Mouse (Mus musculus) limb, embryonic 12.5 days (tissue): ENCODE results near the gene Atg10. TPM values are rescaled to one million over a fixed set of nuclear protein-coding genes. Genes with fewer than 3 reads are reported as not detected.
A peak's percentile ranks its signal among the peaks of the same experiment; 100 is the strongest.

Source experiments
- ATAC-seq: fragments of 200-750 bp; cut with Nextera tagmentation; 2 replicates; pipeline ENCODE4 v1.8.0; 2017; ENCODE audit warnings: low read depth, moderate TSS enrichment; ENCODE audit not compliant: insufficient number of reproducible peaks, insufficient read depth, low FRiP score, low TSS enrichment
- H3K27ac ChIP-seq: fragments of 300-500 bp; sonication (generic); 2 replicates; pipeline ENCODE4 v1.5.1; 2016; ENCODE audit warnings: mild to moderate bottlenecking, moderate library complexity
- H3K27me3 ChIP-seq: fragments of 300-500 bp; sonication (generic); 2 replicates; pipeline ENCODE4 v1.6.1; 2016; ENCODE audit warnings: mild to moderate bottlenecking, moderate library complexity
- H3K36me3 ChIP-seq: fragments of 300-500 bp; sonication (generic); 2 replicates; pipeline ENCODE4 v1.6.1; 2016; ENCODE audit warnings: mild to moderate bottlenecking, moderate library complexity
- H3K4me1 ChIP-seq: fragments of 300-500 bp; sonication (generic); replicated peaks from 2 replicates; pipeline ENCODE4 v1.6.1; 2016
- H3K4me2 ChIP-seq: fragments of 300-500 bp; sonication (generic); 2 replicates; pipeline ENCODE4 v1.6.1; 2016; ENCODE audit warnings: mild to moderate bottlenecking, moderate library complexity
- H3K4me3 ChIP-seq: fragments of 300-500 bp; sonication (generic); replicated peaks from 2 replicates; pipeline ENCODE4 v1.5.1; 2016; ENCODE audit warnings: mild to moderate bottlenecking
- H3K9ac ChIP-seq: fragments of 300-500 bp; sonication (generic); replicated peaks from 2 replicates; pipeline ENCODE4 v1.6.1; 2016; ENCODE audit warnings: mild to moderate bottlenecking, moderate library complexity
- H3K9me3 ChIP-seq: fragments of 300-500 bp; sonication (generic); 2 replicates; pipeline ENCODE4 v1.6.1; 2016; ENCODE audit warnings: mild to moderate bottlenecking, moderate library complexity
- WGBS: fragments of 180-500 bp; shearing (Covaris S2); methylation state at CpG from one replicate; pipeline ENCODE4 v1.1.7; 2016; 5-methylcytosine and 5-hydroxymethylcytosine counted together
- polyA plus RNA-seq: library from polyadenylated mRNA; unstranded; fragments of >200 nt; fragmentation: Nextera tagmentation; extraction: Ambion mirVana; gene quantifications from 2 replicates; pipeline ENCODE4 v1.2.1, GENCODE M21; 2016

The Atg10 gene
- polyA plus RNA-seq, 1 experiment from 2014 or later = 15.4 TPM

- WGBS = 88% methylated on average over 2 of the region's 2 CpGs
These were observed 151.4 kb downstream of the Atg10 start for GRCm38 (mm10) chr13:91072351-91072750.

GRCm38 (mm10) chr13:91060871-91061270 lies 162.9 kb downstream of the Atg10 start:
- Histone ChIP-seq H3K4me2 (no peak overlapping the region), H3K4me3 (no peak overlapping the region), H3K9ac (no peak overlapping the region), H3K27ac (no peak overlapping the region), H3K9me3 (no peaks in the 10 kb centered on the region), H3K27me3 (no peaks in the 10 kb centered on the region), H3K36me3 (no peaks in the 10 kb centered on the region), H3K4me1 (no peaks in the 10 kb centered on the region)
- ATAC-seq = no peak
- 90% methylated on average over 5 of the region's 5 CpGs for WGBS

More at GRCm38 (mm10) chr13:91072351-91072750, 151.4 kb downstream of the Atg10 start:
- Histone ChIP-seq H3K4me1 (no peaks in the 10 kb centered on the region), H3K4me3 (no peak overlapping the region), H3K4me2 (no peak overlapping the region), H3K36me3 (no peaks in the 10 kb centered on the region), H3K27me3 (no peaks in the 10 kb centered on the region), H3K9ac (no peak overlapping the region), H3K9me3 (no peaks in the 10 kb centered on the region), H3K27ac (no peak overlapping the region)
- no peak for ATAC-seq

GRCm38 (mm10) chr13:91048171-91048570 lies 175.6 kb downstream of the Atg10 start:
- no peak overlapping the region for H3K4me3 ChIP-seq
- H3K36me3 ChIP-seq = no peaks in the 10 kb centered on the region
- ATAC-seq = no peak
- H3K9ac ChIP-seq = no peak overlapping the region
- no peaks in the 10 kb centered on the region for H3K4me1 ChIP-seq
- peaks cover 16% of the 10 kb centered on the region; the same call in 1 of the 2 replicates for H3K9me3 ChIP-seq
- H3K27ac ChIP-seq = no peak overlapping the region
- no peaks in the 10 kb centered on the region for H3K27me3 ChIP-seq
- no peak overlapping the region for H3K4me2 ChIP-seq
- 91% methylated on average over 4 of the region's 4 CpGs for WGBS

- no peak overlapping the region for H3K9ac ChIP-seq
- no peak for ATAC-seq
These were observed 176.9 kb downstream of the Atg10 start for GRCm38 (mm10) chr13:91046851-91047250.

GRCm38 (mm10) chr13:91041236-91041635 lies 182.5 kb downstream of the Atg10 start:
- Histone ChIP-seq H3K9me3 (no peaks in the 10 kb centered on the region), H3K36me3 (no peaks in the 10 kb centered on the region), H3K9ac (no peak overlapping the region), H3K4me3 (no peak overlapping the region), H3K27ac (no peak overlapping the region), H3K27me3 (no peaks in the 10 kb centered on the region), H3K4me2 (no peak overlapping the region), H3K4me1 (peaks cover 21% of the 10 kb centered on the region)
- no peak for ATAC-seq
- WGBS = 85% methylated on average over 1 of the region's 1 CpGs

More at GRCm38 (mm10) chr13:91046851-91047250, 176.9 kb downstream of the Atg10 start:
- H3K9me3 ChIP-seq = peaks cover 14% of the 10 kb centered on the region; the same call in 1 of the 2 replicates
- no peaks in the 10 kb centered on the region for H3K4me1 ChIP-seq
- H3K4me2 ChIP-seq = no peak overlapping the region
- no peak overlapping the region for H3K4me3 ChIP-seq
- no peaks in the 10 kb centered on the region for H3K27me3 ChIP-seq
- WGBS = 86% methylated on average over 5 of the region's 5 CpGs
- H3K27ac ChIP-seq = no peak overlapping the region
- H3K36me3 ChIP-seq = no peaks in the 10 kb centered on the region

GRCm38 (mm10) chr13:91040421-91040820 lies 183.3 kb downstream of the Atg10 start:
- no peak for ATAC-seq
- Histone ChIP-seq H3K4me3 (no peak overlapping the region), H3K4me1 (peaks cover 21% of the 10 kb centered on the region), H3K27ac (peak overlapping the region; percentile 76; the same call in 1 of the 2 replicates), H3K27me3 (no peaks in the 10 kb centered on the region), H3K36me3 (no peaks in the 10 kb centered on the region), H3K9ac (no peak overlapping the region), H3K9me3 (no peaks in the 10 kb centered on the region), H3K4me2 (no peak overlapping the region)

- Histone ChIP-seq H3K36me3 (no peaks in the 10 kb centered on the region), H3K4me2 (no peak overlapping the region), H3K9ac (no peak overlapping the region), H3K4me1 (peaks cover 21% of the 10 kb centered on the region), H3K9me3 (no peaks in the 10 kb centered on the region), H3K27me3 (no peaks in the 10 kb centered on the region), H3K4me3 (no peak overlapping the region), H3K27ac (peak overlapping the region; percentile 81)
- peak; percentile 91; the same call in 1 of the 2 replicates for ATAC-seq
- WGBS = 43% methylated on average over 11 of the region's 11 CpGs
These were observed 184.5 kb downstream of the Atg10 start for GRCm38 (mm10) chr13:91039201-91039807.

- ATAC-seq = no peak
- no peak overlapping the region for H3K4me3 ChIP-seq
- H3K36me3 ChIP-seq = no peaks in the 10 kb centered on the region
- H3K9ac ChIP-seq = no peak overlapping the region
- H3K27ac ChIP-seq = no peak overlapping the region
- H3K4me1 ChIP-seq = peaks cover 21% of the 10 kb centered on the region
- H3K9me3 ChIP-seq = no peaks in the 10 kb centered on the region
- 65% methylated on average over 5 of the region's 5 CpGs for WGBS
- no peak overlapping the region for H3K4me2 ChIP-seq
- no peaks in the 10 kb centered on the region for H3K27me3 ChIP-seq
These were observed 185.1 kb downstream of the Atg10 start for GRCm38 (mm10) chr13:91038636-91039035.

- no peaks in the 10 kb centered on the region for H3K9me3 ChIP-seq
- no peak overlapping the region for H3K27ac ChIP-seq
- H3K4me2 ChIP-seq = no peak overlapping the region
- no peak overlapping the region for H3K9ac ChIP-seq
- H3K36me3 ChIP-seq = no peaks in the 10 kb centered on the region
- no peaks in the 10 kb centered on the region for H3K27me3 ChIP-seq
- no peak for ATAC-seq
- 82% methylated on average over 3 of the region's 3 CpGs for whole genome bisulfite sequencing
- peaks cover 21% of the 10 kb centered on the region for H3K4me1 ChIP-seq
- H3K4me3 ChIP-seq = no peak overlapping the region
These were observed 185.7 kb downstream of the Atg10 start for GRCm38 (mm10) chr13:91038034-91038433.

GRCm38 (mm10) chr13:91037405-91037804 lies 186.4 kb downstream of the Atg10 start:
- H3K4me2 ChIP-seq = no peak overlapping the region
- H3K9me3 ChIP-seq = no peaks in the 10 kb centered on the region
- ATAC-seq = no peak
- WGBS = 93% methylated on average over 6 of the region's 6 CpGs
- H3K4me3 ChIP-seq = no peak overlapping the region
- no peak overlapping the region for H3K27ac ChIP-seq
- no peaks in the 10 kb centered on the region for H3K36me3 ChIP-seq
- no peak overlapping the region for H3K9ac ChIP-seq
- peaks cover 21% of the 10 kb centered on the region for H3K4me1 ChIP-seq
- H3K27me3 ChIP-seq = no peaks in the 10 kb centered on the region

- H3K27me3 ChIP-seq = no peaks in the 10 kb centered on the region
- H3K4me3 ChIP-seq = no peak overlapping the region
- no peak for ATAC-seq
- no peaks in the 10 kb centered on the region for H3K9me3 ChIP-seq
- H3K36me3 ChIP-seq = no peaks in the 10 kb centered on the region
- no peaks in the 10 kb centered on the region for H3K4me1 ChIP-seq
- 82% methylated on average over 2 of the region's 2 CpGs for WGBS
- H3K4me2 ChIP-seq = no peak overlapping the region
- no peak overlapping the region for H3K9ac ChIP-seq
- no peak overlapping the region for H3K27ac ChIP-seq
These were observed 191.9 kb downstream of the Atg10 start for GRCm38 (mm10) chr13:91031836-91032235.

- no peaks in the 10 kb centered on the region for H3K4me1 ChIP-seq
- H3K9me3 ChIP-seq = no peaks in the 10 kb centered on the region
- H3K9ac ChIP-seq = no peak overlapping the region
- 88% methylated on average over 9 of the region's 9 CpGs for WGBS
- H3K27ac ChIP-seq = no peak overlapping the region
- ATAC-seq = no peak
- no peaks in the 10 kb centered on the region for H3K27me3 ChIP-seq
- H3K4me3 ChIP-seq = no peak overlapping the region
- H3K36me3 ChIP-seq = no peaks in the 10 kb centered on the region
- H3K4me2 ChIP-seq = no peak overlapping the region
These were observed 200.3 kb downstream of the Atg10 start for GRCm38 (mm10) chr13:91023447-91023846.
